14 mouse cellular contexts compared by ENCODE assay signal in the genomic region with DNA sequence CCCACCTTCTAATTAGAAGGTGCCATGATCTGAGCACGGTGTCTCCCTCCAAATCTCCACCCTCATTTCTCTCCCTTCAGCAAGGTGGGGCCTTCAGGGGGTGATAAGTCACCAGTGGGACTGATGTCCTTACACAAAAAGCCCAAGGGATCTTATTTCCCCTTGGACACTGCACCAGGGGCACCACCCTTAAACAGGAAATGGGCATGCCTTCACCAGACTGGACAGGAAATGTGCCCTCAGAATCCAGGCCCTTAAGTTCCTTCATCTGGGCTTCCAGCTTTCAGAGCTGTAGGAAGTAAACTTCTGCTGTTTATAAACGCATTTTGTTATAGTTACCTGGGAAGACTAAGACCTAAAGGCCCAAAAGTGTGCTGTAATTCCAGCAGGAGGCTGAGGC. TPM values are rescaled to one million over a fixed set of nuclear protein-coding genes. Genes with fewer than 3 reads are reported as not detected.
DNase-seq lines count a peak whose midpoint lies in the region; ATAC-seq lines count a peak whose summit lies in the region.
"Had no signal": no experiment of that assay in that cellular context is flagged by ENCODE, and none has a peak within 500 bp of the region (broad histone marks: within the 10 kb centered on the region; RNA-seq: fewer than 3 reads in every experiment).

No protein-coding gene starts in this region.

- H3K27ac ChIP-seq in midbrain, embryonic 14.5 days (replicated peaks; ENCODE audit: low read depth, low read length), result no peak overlapping the region
- no peak overlapping the region for H3K27ac ChIP-seq in intestine, embryonic 15.5 days
- H3K27ac ChIP-seq: embryonic facial prominence, embryonic 10.5 days; embryonic facial prominence, embryonic 12.5 days; forebrain, embryonic 13.5 days; forebrain, embryonic 15.5 days had no signal

- no peaks in the 10 kb centered on the region for H3K27me3 ChIP-seq in midbrain, embryonic 14.5 days (ENCODE audit: control insufficient read depth, insufficient read depth, low read length)
- no peaks in the 10 kb centered on the region for H3K27me3 ChIP-seq in intestine, embryonic 15.5 days (replicated peaks)
- H3K27me3 ChIP-seq: embryonic facial prominence, embryonic 12.5 days; forebrain, embryonic 13.5 days; forebrain, embryonic 15.5 days had no signal

- no peak for ATAC-seq in midbrain, embryonic 14.5 days (ENCODE audit: low FRiP score, low TSS enrichment)
- no peak for ATAC-seq in intestine, embryonic 15.5 days

- H3K9ac ChIP-seq in midbrain, embryonic 14.5 days (replicated peaks; ENCODE audit: low read length), result no peak overlapping the region
- no peak overlapping the region for H3K9ac ChIP-seq in intestine, embryonic 15.5 days
- H3K9ac ChIP-seq: embryonic facial prominence, embryonic 12.5 days; forebrain, embryonic 13.5 days; forebrain, embryonic 15.5 days; forebrain, postnatal 0 days had no signal

- WGBS in midbrain, embryonic 14.5 days, result 87% methylated on average over 2 of the region's 2 CpGs
- WGBS in intestine, embryonic 15.5 days, result 60% methylated on average over 2 of the region's 2 CpGs

- H3K9me3 ChIP-seq in midbrain, embryonic 14.5 days (ENCODE audit: control insufficient read depth, low read length), result no peaks in the 10 kb centered on the region
- H3K9me3 ChIP-seq in intestine, embryonic 15.5 days, result no peaks in the 10 kb centered on the region
- H3K9me3 ChIP-seq: embryonic facial prominence, embryonic 10.5 days; embryonic facial prominence, embryonic 12.5 days; forebrain, embryonic 13.5 days; forebrain, embryonic 15.5 days had no signal

- H3K4me3 ChIP-seq in midbrain, embryonic 14.5 days (replicated peaks; ENCODE audit: low read depth, low read length), result no peak overlapping the region
- H3K4me3 ChIP-seq in intestine, embryonic 15.5 days (replicated peaks), result no peak overlapping the region
- H3K4me3 ChIP-seq: embryonic facial prominence, embryonic 10.5 days; embryonic facial prominence, embryonic 12.5 days; forebrain, embryonic 13.5 days; forebrain, embryonic 15.5 days had no signal

- DNase-seq in lung, postnatal 10 days, result peak; percentile 21
- no peak for DNase-seq in lung, postnatal 14 days
- DNase-seq in lung, postnatal 25 days (ENCODE audit: low spot score), result peak; percentile 33
- no peak for DNase-seq in midbrain, embryonic 14.5 days
- DNase-seq: adrenal gland, postnatal 25 days; cerebellum, adult 11-12 months; cerebellum, adult 2 months; cerebellum, adult 9-10 months had no signal

- no peaks in the 10 kb centered on the region for H3K4me1 ChIP-seq in midbrain, embryonic 14.5 days (ENCODE audit: control insufficient read depth, insufficient read depth, low read length)
- no peaks in the 10 kb centered on the region for H3K4me1 ChIP-seq in intestine, embryonic 15.5 days (replicated peaks)
- H3K4me1 ChIP-seq: embryonic facial prominence, embryonic 10.5 days; embryonic facial prominence, embryonic 12.5 days; forebrain, embryonic 13.5 days; forebrain, embryonic 15.5 days had no signal

- H3K4me2 ChIP-seq in midbrain, embryonic 14.5 days (ENCODE audit: low read length), result no peak overlapping the region
- no peak overlapping the region for H3K4me2 ChIP-seq in intestine, embryonic 15.5 days (replicated peaks)
- H3K4me2 ChIP-seq: embryonic facial prominence, embryonic 12.5 days; forebrain, embryonic 13.5 days; forebrain, embryonic 15.5 days had no signal

- no peaks in the 10 kb centered on the region for H3K36me3 ChIP-seq in midbrain, embryonic 14.5 days (ENCODE audit: control insufficient read depth, insufficient read depth, low read length)
- no peaks in the 10 kb centered on the region for H3K36me3 ChIP-seq in intestine, embryonic 15.5 days
- H3K36me3 ChIP-seq: embryonic facial prominence, embryonic 10.5 days; embryonic facial prominence, embryonic 12.5 days; forebrain, embryonic 15.5 days had no signal

RNA-seq across cellular contexts. Expression of a gene that starts 26.7 kb away (rescaled TPM):
- polyA plus RNA-seq in midbrain, embryonic 14.5 days (2014; fragmentation: Nextera tagmentation; extraction: Ambion mirVana), result 0.03 and 0.50 TPM in 2 replicates
- polyA plus RNA-seq in intestine, embryonic 15.5 days (2015; fragmentation: Nextera tagmentation; extraction: Ambion mirVana), result 154 and 160 TPM in 2 replicates

RNA-seq across cellular contexts. Expression of a gene that starts 52.7 kb away (rescaled TPM):
- 210 and 229 TPM in 2 replicates for polyA plus RNA-seq in midbrain, embryonic 14.5 days (2014; fragmentation: Nextera tagmentation; extraction: Ambion mirVana)
- polyA plus RNA-seq in intestine, embryonic 15.5 days (2015; fragmentation: Nextera tagmentation; extraction: Ambion mirVana), result 120 and 127 TPM in 2 replicates

Comparison
In these comparisons a context has a peak if more than half of its experiments do, and no peak if none do; other contexts are left out.
1. DNase-seq: peak in lung, postnatal 10 days (single experiment) and lung, postnatal 25 days (single experiment); none in lung, postnatal 14 days (single experiment) and midbrain, embryonic 14.5 days (single experiment).
2. RNA of a gene that starts 26.7 kb away (polyA plus RNA-seq): 154 to 160 TPM in intestine, embryonic 15.5 days; 0.03 to 0.50 TPM in midbrain, embryonic 14.5 days; every median in the first group is over 100 times any median in the second.